Mouse (Mus musculus): ENCODE measurements around the gene Olfr77.

The Olfr77 gene

DNA sequence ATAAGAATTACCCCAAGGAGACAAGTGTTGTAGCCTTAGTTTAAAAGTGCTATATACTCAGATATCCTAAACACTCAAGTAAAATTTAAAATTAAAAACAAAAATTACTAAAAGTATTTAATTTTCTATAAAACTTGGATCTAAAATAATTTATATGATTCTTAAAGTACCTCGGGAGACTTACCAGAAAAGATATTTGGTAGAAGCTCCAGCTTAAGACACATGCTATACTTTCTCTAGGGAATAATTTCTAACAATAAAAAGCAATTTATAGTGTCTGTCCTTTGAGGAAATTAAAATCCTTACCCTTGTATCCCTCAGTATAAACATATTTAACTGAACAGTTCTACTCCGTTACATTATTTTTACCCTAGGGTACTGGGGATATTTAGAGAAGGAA, at the start of gene Olfr77:
Gene Olfr77 (plus strand): TSS at position 301 of the 400 bp plus-strand sequence.
- CTCF ChIA-PET, result no interaction called here

DNA sequence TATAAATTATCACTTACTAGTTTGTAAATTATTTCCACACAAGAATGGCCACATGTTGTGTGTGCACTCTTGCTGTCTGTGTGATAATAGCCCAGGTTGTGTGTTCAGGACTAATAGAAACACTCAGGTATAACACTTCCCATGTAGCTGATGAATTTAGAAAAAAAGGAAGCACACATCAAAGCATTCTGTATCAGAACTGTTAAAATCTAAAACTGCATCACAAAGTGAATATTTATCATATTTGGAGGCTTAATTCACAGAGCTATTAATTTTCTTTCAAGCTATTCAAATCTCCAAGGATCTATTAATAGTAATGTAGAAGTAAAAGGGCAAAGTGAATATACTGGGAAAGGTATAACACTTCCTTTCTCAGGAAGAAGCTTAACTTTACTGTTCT, 28.8 kb upstream of the Olfr77 start, which contains the start of gene Olfr862:
Gene Olfr862 (minus strand): TSS at position 101 of the 400 bp plus-strand sequence.
- CTCF ChIA-PET, result no interaction called here

DNA sequence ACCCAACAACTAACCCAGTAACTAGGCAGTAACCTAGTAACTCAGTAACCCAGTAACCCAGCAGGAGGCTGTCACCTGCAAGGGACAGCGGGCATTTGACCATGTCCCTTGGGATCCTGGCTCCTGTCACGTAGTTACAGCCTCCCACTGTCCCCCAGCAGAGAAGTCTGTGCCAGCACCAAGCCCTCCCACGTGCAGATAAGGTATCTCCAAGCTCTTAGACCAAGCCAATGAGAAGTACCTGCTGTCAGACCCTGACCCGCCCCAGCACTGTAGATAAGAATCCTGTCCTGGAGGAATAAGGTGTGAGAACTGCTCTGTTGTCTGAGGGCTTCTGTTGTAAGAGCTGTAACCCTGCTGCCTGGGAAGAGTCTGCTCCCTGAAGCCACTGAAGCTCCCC, 5.5 kb upstream of the Olfr77 start:
- CTCF ChIA-PET, result no interaction called here

All from spleen, embryonic (tissue).